Comparison of ENCODE assay signal across 7 mouse cellular contexts in genomic region chr16:94013328-94014086, GRCm38 (mm10). TPM values are rescaled to one million over a fixed set of nuclear protein-coding genes. Genes with fewer than 3 reads are reported as not detected.
"Had no signal": no experiment of that assay in that cellular context is flagged by ENCODE, and none has a peak within 500 bp of the region (broad histone marks: within the 10 kb centered on the region; RNA-seq: fewer than 3 reads in every experiment).

No protein-coding gene starts in this region.

RNA-seq across cellular contexts. Expression of gene Cldn14, which starts 4.9 kb away (rescaled TPM):
- total RNA-seq: midbrain, postnatal 0 days had no signal
- polyA plus RNA-seq: limb, embryonic 11.5 days; limb, embryonic 15.5 days; midbrain, embryonic 13.5 days; neural tube, embryonic 14.5 days; spleen, adult 2 months; urinary bladder, adult 2 months had no signal
